Mouse (Mus musculus): Measurements from ENCODE around the gene Ly86.

DNA sequence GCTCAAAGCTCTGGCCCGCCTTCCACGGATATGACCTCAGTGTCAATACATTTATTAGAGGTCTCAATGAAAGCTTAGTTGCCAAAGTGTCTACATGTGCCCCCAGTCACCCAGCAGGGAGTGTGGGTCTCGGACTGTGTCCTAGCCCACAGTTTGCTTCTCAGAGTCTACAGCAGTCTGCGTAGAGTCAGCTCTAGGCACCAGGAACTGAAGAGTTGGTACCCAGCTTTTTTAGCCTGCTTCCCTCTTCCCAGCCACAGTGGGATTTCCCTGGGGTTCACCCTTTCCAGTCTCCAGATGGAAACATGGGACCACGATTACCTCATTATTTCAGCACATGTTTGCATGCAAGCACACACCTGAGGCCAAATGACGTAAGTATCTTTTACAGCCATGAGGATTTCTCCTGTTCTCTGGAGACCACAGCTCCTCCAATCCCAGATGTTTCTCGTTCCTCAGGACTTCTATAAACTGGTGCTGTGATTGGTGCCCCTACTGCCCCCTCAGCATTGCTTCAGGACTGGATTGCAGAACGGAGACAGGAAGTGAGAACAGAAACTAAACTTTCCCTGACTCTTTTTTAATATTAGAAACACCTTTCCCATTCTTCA lies 84.8 kb downstream of the Ly86 start:
- TF ChIP-seq EP300 (IDR thresholded peaks at IDR 0.05; ENCODE audit: low read depth) (no peak), CTCF (IDR thresholded peaks at IDR 0.05; ENCODE audit: low read depth) (no peak)
